Mouse (Mus musculus): ENCODE measurements around the gene Cog1. TPM values are rescaled to one million over a fixed set of nuclear protein-coding genes. Genes with fewer than 3 reads are reported as not detected.

Gene Cog1
- polyA plus RNA-seq, 1 experiment from 2014 or later = 20.9 TPM

GRCm38 (mm10) chr11:113617132-113617911 is 31.6 kb upstream of the Cog1 start:
- Histone ChIP-seq H3K27ac (ENCODE audit: poor library complexity, severe bottlenecking) (no peak overlapping the region), H3K27me3 (replicated peaks) (peaks cover 52% of the 10 kb centered on the region), H3K9me3 (replicated peaks) (no peaks in the 10 kb centered on the region), H3K4me3 (no peak overlapping the region), H3K4me1 (replicated peaks) (peaks cover 27% of the 10 kb centered on the region), H3K4me2 (no peak overlapping the region), H3K36me3 (no peaks in the 10 kb centered on the region), H3K9ac (no peak overlapping the region)
- 51% methylated on average over 14 of the region's 14 CpGs for WGBS
- ATAC-seq (ENCODE audit: insufficient number of reproducible peaks, low FRiP score) = no peak

DNA sequence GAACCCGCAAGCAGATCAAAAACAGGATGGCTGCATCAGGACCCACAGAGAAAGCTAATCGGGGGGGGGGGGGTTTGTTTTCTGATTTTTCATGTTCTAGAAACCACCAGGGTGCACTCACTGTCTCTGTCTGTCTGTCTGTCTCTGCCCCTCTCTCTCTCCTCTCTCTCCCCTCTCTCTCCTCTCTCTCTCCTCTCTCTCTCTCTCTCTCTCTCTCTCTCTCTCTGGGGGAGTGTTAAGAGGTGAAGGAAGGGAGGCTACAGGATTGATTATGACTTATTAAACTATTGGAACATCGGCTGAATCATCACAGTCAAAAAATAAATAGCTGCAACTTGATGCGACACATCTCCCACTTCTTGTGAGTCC is 30.7 kb upstream of the Cog1 start:
- H3K9me3 ChIP-seq (replicated peaks) = no peaks in the 10 kb centered on the region
- 27% methylated on average over 4 of the region's 4 CpGs for WGBS
- peaks cover 56% of the 10 kb centered on the region for H3K27me3 ChIP-seq (replicated peaks)
- peak overlapping the region; percentile 53 for H3K4me3 ChIP-seq
- H3K4me1 ChIP-seq (replicated peaks) = peaks cover 26% of the 10 kb centered on the region
- H3K9ac ChIP-seq = peak overlapping the region; percentile 73; the same call in 1 of the 2 replicates
- H3K27ac ChIP-seq (ENCODE audit: poor library complexity, severe bottlenecking) = no peak overlapping the region
- no peak for ATAC-seq (ENCODE audit: insufficient number of reproducible peaks, low FRiP score)
- no peaks in the 10 kb centered on the region for H3K36me3 ChIP-seq
- H3K4me2 ChIP-seq = peak overlapping the region; percentile 98

GRCm38 (mm10) chr11:113618672-113619419 is 30.1 kb upstream of the Cog1 start, which contains the start of gene Sstr2:
Gene Sstr2, plus strand, starts transcription at chr11:113619342.
- Histone ChIP-seq H3K27ac (ENCODE audit: poor library complexity, severe bottlenecking) (no peak within 1 kb of the TSS), H3K27me3 (replicated peaks) (peaks cover 52% of the 10 kb centered on the region), H3K9me3 (replicated peaks) (no peaks in the 10 kb centered on the region), H3K4me3 (peak within 1 kb of the TSS; percentile 53), H3K4me1 (replicated peaks) (peaks cover 26% of the 10 kb centered on the region), H3K4me2 (peak within 1 kb of the TSS; percentile 98), H3K9ac (peak within 1 kb of the TSS; percentile 73), H3K36me3 (no peaks in the 10 kb centered on the region)
- peak; percentile 56 for ATAC-seq (ENCODE audit: insufficient number of reproducible peaks, low FRiP score)
- WGBS = under 1% methylated on average over 54 of the region's 54 CpGs

DNA sequence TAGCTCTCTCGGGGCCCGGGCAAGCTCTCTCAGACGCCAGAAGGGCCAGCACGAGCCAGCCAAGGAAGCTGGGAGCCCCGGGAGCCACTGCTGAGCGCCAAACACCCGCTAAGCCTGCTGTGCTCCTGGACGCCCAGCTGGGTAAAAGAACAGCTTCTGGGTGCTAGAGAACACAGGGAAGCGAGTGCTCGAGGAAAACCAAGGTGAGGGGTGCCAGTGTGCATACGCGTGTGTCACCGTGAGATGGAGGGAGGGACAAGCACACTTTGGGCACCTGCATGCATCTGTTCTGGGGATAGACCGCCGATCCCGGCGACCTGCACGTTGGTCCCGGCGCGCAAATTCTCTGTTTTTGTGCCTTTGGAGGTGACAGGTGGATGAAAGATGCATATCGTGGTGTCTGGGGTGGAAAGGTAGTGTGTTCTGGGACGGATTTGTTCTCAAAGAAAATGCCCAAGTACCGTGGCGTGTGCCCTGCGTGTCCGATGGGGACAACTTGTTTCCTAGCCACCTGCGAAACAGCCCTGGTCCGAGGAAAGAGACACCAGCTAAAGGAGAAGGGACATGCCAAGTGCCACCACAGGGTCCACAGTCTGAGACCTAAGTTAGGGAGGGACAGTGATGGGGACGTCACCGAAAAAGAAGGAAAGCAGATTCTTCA is 29.4 kb upstream of the Cog1 start:
- H3K9me3 ChIP-seq (replicated peaks) = no peaks in the 10 kb centered on the region
- peak overlapping the region; percentile 53 for H3K4me3 ChIP-seq
- H3K36me3 ChIP-seq = no peaks in the 10 kb centered on the region
- peaks cover 26% of the 10 kb centered on the region for H3K4me1 ChIP-seq (replicated peaks)
- peaks cover 52% of the 10 kb centered on the region for H3K27me3 ChIP-seq (replicated peaks)
- no peak overlapping the region for H3K27ac ChIP-seq (ENCODE audit: poor library complexity, severe bottlenecking)
- H3K4me2 ChIP-seq = peak overlapping the region; percentile 98
- H3K9ac ChIP-seq = peak overlapping the region; percentile 73
- ATAC-seq (ENCODE audit: insufficient number of reproducible peaks, low FRiP score) = no peak
- WGBS = 3% methylated on average over 31 of the region's 31 CpGs

DNA sequence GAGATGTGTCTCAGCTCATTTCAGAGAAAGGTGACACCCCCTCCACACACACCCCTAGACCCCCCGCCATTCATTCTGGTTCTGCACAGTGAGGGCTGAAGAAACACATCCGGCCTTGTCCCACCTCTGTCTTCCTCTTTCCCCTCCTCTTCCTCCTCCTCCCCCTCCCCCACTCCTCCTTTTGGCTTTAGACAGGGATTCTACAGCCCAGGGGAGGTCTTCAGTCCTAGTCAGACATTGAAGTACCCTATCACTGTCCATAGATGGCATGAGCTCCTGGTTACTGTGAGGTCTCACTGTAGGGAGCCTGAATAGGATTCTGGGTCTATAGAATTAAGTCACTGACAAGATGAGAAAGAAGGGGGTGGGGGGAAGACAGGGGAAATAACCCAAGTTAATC is 28.0 kb upstream of the Cog1 start:
- H3K27ac ChIP-seq (ENCODE audit: poor library complexity, severe bottlenecking) = no peak overlapping the region
- no peaks in the 10 kb centered on the region for H3K36me3 ChIP-seq
- WGBS = 66% methylated on average over 2 of the region's 2 CpGs
- H3K9me3 ChIP-seq (replicated peaks) = no peaks in the 10 kb centered on the region
- no peak overlapping the region for H3K4me3 ChIP-seq
- no peak overlapping the region for H3K9ac ChIP-seq
- peaks cover 26% of the 10 kb centered on the region for H3K4me1 ChIP-seq (replicated peaks)
- ATAC-seq (ENCODE audit: insufficient number of reproducible peaks, low FRiP score) = no peak
- H3K27me3 ChIP-seq (replicated peaks) = peaks cover 47% of the 10 kb centered on the region
- H3K4me2 ChIP-seq = no peak overlapping the region

GRCm38 (mm10) chr11:113622028-113622427 is 26.9 kb upstream of the Cog1 start:
- H3K27ac ChIP-seq (ENCODE audit: poor library complexity, severe bottlenecking) = no peak overlapping the region
- H3K9me3 ChIP-seq (replicated peaks) = no peaks in the 10 kb centered on the region
- H3K4me2 ChIP-seq = no peak overlapping the region
- H3K27me3 ChIP-seq (replicated peaks) = peaks cover 47% of the 10 kb centered on the region
- H3K36me3 ChIP-seq = no peaks in the 10 kb centered on the region
- H3K9ac ChIP-seq = no peak overlapping the region
- WGBS = 84% methylated on average over 4 of the region's 4 CpGs
- no peak overlapping the region for H3K4me3 ChIP-seq
- peaks cover 26% of the 10 kb centered on the region for H3K4me1 ChIP-seq (replicated peaks)
- no peak for ATAC-seq (ENCODE audit: insufficient number of reproducible peaks, low FRiP score)

DNA sequence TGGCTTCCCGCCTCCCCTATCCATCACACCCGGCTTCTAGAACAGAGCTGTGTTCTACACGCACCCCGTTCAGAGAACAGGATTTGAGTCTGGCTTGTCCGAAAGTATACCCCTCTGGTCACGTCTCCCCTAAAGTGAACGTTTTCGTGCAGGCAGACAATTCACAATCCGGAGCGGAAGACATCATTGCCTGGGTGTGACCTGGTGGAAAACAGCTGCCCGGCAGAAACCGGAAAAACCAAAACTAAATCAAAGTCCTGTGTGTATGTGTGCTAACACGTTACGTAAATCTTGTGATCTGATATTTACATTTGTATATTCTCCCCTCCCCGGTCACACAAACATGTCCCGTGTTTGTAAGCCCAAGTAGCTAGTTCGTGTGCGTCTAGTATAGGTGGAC is 23.5 kb upstream of the Cog1 start:
- no peak overlapping the region for H3K4me3 ChIP-seq
- H3K9ac ChIP-seq = no peak overlapping the region
- peaks cover 29% of the 10 kb centered on the region for H3K27me3 ChIP-seq (replicated peaks)
- H3K27ac ChIP-seq (ENCODE audit: poor library complexity, severe bottlenecking) = no peak overlapping the region
- no peak for ATAC-seq (ENCODE audit: insufficient number of reproducible peaks, low FRiP score)
- H3K4me2 ChIP-seq = no peak overlapping the region
- WGBS = 87% methylated on average over 18 of the region's 18 CpGs
- H3K36me3 ChIP-seq = no peaks in the 10 kb centered on the region
- H3K4me1 ChIP-seq (replicated peaks) = peaks cover under 1% of the 10 kb centered on the region; the same call in 1 of the 2 replicates
- no peaks in the 10 kb centered on the region for H3K9me3 ChIP-seq (replicated peaks)

- H3K4me3 ChIP-seq = no peak overlapping the region
- no peaks in the 10 kb centered on the region for H3K36me3 ChIP-seq
- no peaks in the 10 kb centered on the region for H3K9me3 ChIP-seq (replicated peaks)
- no peak overlapping the region for H3K9ac ChIP-seq
- 51% methylated on average over 4 of the region's 4 CpGs for WGBS
- peaks cover 11% of the 10 kb centered on the region; the same call in 1 of the 2 replicates for H3K27me3 ChIP-seq (replicated peaks)
- H3K4me1 ChIP-seq (replicated peaks) = no peaks in the 10 kb centered on the region
- H3K4me2 ChIP-seq = no peak overlapping the region
- no peak for ATAC-seq (ENCODE audit: insufficient number of reproducible peaks, low FRiP score)
- H3K27ac ChIP-seq (ENCODE audit: poor library complexity, severe bottlenecking) = no peak overlapping the region
Observed at GRCm38 (mm10) chr11:113627785-113628184, 21.2 kb upstream of the Cog1 start.

DNA sequence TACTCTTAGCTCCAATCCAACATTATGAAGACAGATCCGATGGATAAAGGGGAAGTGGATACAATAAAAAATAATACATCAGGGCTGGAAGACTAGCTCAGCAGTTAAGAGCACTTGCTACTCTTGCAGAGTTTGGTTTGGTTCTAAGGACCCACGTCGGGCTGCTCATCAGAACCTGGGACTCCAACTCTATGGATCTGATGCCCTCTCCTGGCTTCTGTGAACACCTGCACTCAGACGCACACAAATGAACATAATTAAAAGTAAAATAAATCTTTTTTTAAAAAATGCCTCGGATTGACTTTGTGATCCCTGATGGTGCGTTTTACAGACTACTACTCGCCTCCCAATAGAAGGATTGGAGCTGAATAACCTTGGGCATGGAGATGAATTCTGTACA is 18.3 kb upstream of the Cog1 start:
- 55% methylated on average over 7 of the region's 7 CpGs for WGBS
- no peak overlapping the region for H3K9ac ChIP-seq
- no peak overlapping the region for H3K27ac ChIP-seq (ENCODE audit: poor library complexity, severe bottlenecking)
- H3K9me3 ChIP-seq (replicated peaks) = no peaks in the 10 kb centered on the region
- peaks cover 7% of the 10 kb centered on the region; the same call in 1 of the 2 replicates for H3K27me3 ChIP-seq (replicated peaks)
- no peak overlapping the region for H3K4me2 ChIP-seq
- H3K4me3 ChIP-seq = no peak overlapping the region
- H3K36me3 ChIP-seq = no peaks in the 10 kb centered on the region
- H3K4me1 ChIP-seq (replicated peaks) = no peaks in the 10 kb centered on the region
- ATAC-seq (ENCODE audit: insufficient number of reproducible peaks, low FRiP score) = no peak

GRCm38 (mm10) chr11:113631302-113631701 is 17.7 kb upstream of the Cog1 start:
- Histone ChIP-seq H3K9me3 (replicated peaks) (no peaks in the 10 kb centered on the region), H3K27ac (ENCODE audit: poor library complexity, severe bottlenecking) (no peak overlapping the region), H3K27me3 (replicated peaks) (peaks cover 7% of the 10 kb centered on the region; the same call in 1 of the 2 replicates), H3K4me3 (no peak overlapping the region), H3K4me2 (no peak overlapping the region), H3K4me1 (replicated peaks) (no peaks in the 10 kb centered on the region), H3K36me3 (no peaks in the 10 kb centered on the region), H3K9ac (no peak overlapping the region)
- WGBS = 75% methylated on average over 8 of the region's 8 CpGs
- no peak for ATAC-seq (ENCODE audit: insufficient number of reproducible peaks, low FRiP score)

DNA sequence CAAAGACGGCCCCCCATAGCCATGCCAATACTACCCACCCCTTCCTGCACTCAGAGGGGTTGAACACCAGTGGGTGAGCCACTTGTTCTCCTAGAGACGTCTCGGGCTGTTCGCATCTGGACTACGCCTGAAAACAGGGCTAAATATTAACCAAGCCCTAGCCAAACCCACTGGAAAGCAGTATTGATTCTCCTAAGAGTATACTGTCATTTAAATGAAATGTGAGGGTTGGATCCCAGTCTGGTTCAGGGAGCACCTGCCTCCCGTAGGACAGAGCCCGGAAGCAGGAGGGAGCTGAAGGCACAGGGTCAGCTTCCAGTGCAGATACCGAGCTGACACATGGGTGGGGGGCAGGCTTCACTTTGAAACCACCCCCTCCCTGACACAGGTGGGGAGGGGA is 17.1 kb upstream of the Cog1 start:
- Histone ChIP-seq H3K4me3 (no peak overlapping the region), H3K36me3 (no peaks in the 10 kb centered on the region), H3K4me2 (no peak overlapping the region), H3K9me3 (replicated peaks) (no peaks in the 10 kb centered on the region), H3K4me1 (replicated peaks) (no peaks in the 10 kb centered on the region), H3K9ac (no peak overlapping the region), H3K27me3 (replicated peaks) (peaks cover 7% of the 10 kb centered on the region; the same call in 1 of the 2 replicates), H3K27ac (ENCODE audit: poor library complexity, severe bottlenecking) (no peak overlapping the region)
- 79% methylated on average over 8 of the region's 8 CpGs for WGBS
- ATAC-seq (ENCODE audit: insufficient number of reproducible peaks, low FRiP score) = no peak
